Mouse (Mus musculus) limb, embryonic 14.5 days (tissue): ENCODE measurements around the gene Akr1b10. TPM values are rescaled to one million over a fixed set of nuclear protein-coding genes. Genes with fewer than 3 reads are reported as not detected.
"Not testable (repeated sequence)": the region's sequence is repeated elsewhere in the genome, so short reads cannot be mapped to it uniquely, and the experiment has no call there.

Source experiments
- ATAC-seq: fragments of 200-750 bp; cut with Nextera tagmentation; 2 replicates; pipeline ENCODE4 v1.8.0; 2017; ENCODE audit warnings: low read depth, moderate number of reproducible peaks, moderate TSS enrichment; ENCODE audit not compliant: low FRiP score
- DNase-seq: peaks from one replicate; pipeline ENCODE4 v3.0.0-alpha.2; 2015; ENCODE audit warnings: low spot score
- H3K27ac ChIP-seq: fragments of 300-500 bp; sonication (generic); replicated peaks from 2 replicates; pipeline ENCODE4 v1.5.1; 2014; ENCODE audit warnings: low read depth, mild to moderate bottlenecking, low read length, moderate library complexity, mixed read lengths
- H3K27me3 ChIP-seq: fragments of 300-500 bp; sonication (generic); 2 replicates; pipeline ENCODE4 v1.6.1; 2014; ENCODE audit warnings: low read length, mixed read lengths; ENCODE audit not compliant: control insufficient read depth, insufficient read depth
- H3K36me3 ChIP-seq: fragments of 300-500 bp; sonication (generic); 2 replicates; pipeline ENCODE4 v1.6.1; 2014; ENCODE audit warnings: mild to moderate bottlenecking, low read length, moderate library complexity, mixed read lengths; ENCODE audit not compliant: control insufficient read depth, insufficient read depth
- H3K4me1 ChIP-seq: fragments of 300-500 bp; sonication (generic); 2 replicates; pipeline ENCODE4 v1.6.1; 2014; ENCODE audit warnings: antibody characterized with exemption, low read length, mixed read lengths; ENCODE audit not compliant: control insufficient read depth, insufficient read depth
- H3K4me2 ChIP-seq: fragments of 300-500 bp; sonication (generic); replicated peaks from 2 replicates; pipeline ENCODE4 v1.6.1; 2014; ENCODE audit warnings: low read depth, mild to moderate bottlenecking, low read length, moderate library complexity; ENCODE audit not compliant: severe bottlenecking
- H3K4me3 ChIP-seq: fragments of 300-500 bp; sonication (generic); replicated peaks from 2 replicates; pipeline ENCODE4 v1.5.1; 2014; ENCODE audit warnings: low read length
- H3K9ac ChIP-seq: fragments of 300-500 bp; sonication (generic); 2 replicates; pipeline ENCODE4 v1.6.1; 2014; ENCODE audit warnings: mild to moderate bottlenecking, low read depth, low read length, moderate library complexity; ENCODE audit not compliant: severe bottlenecking
- H3K9me3 ChIP-seq: fragments of 300-500 bp; sonication (generic); 2 replicates; pipeline ENCODE4 v1.6.1; 2016; ENCODE audit warnings: low read length; ENCODE audit not compliant: control insufficient read depth
- POLR2A ChIP-seq: fragments of 200-500 bp; IDR thresholded peaks from 2 replicates; pipeline ENCODE4 v1.8.0; 2012; ENCODE audit warnings: inconsistent platforms, mild to moderate bottlenecking, moderate library complexity, borderline replicate concordance; ENCODE audit not compliant: insufficient read depth, insufficient read length; ENCODE audit errors: extremely low read depth
- WGBS: fragments of 180-500 bp; shearing (Covaris S2); extraction: QIAGEN DNeasy Blood & Tissue Kit; methylation state at CpG from one replicate; pipeline ENCODE4 v1.1.7; 2014; 5-methylcytosine and 5-hydroxymethylcytosine counted together
- polyA plus RNA-seq, 2 experiments: library from polyadenylated mRNA; depleted of rRNA in 1 of 2; stranded (reverse) in 1 of 2; unstranded in 1 of 2; fragments of >200 nt; fragmentation: Nextera tagmentation in 1 of 2; extraction: Ambion mirVana in 1 of 2; gene quantifications; 2 replicates each; pipeline versions ENCODE4 v1.2.1 to v1.2.3; 2012 to 2014

The Akr1b10 gene
- polyA plus RNA-seq, 2 experiments = 10.2 to 10.4 TPM

GRCm38 (mm10) chr6:34412688-34413087 is 28.7 kb downstream of the Akr1b10 start:
- no peak for TF ChIP-seq POLR2A
- Histone ChIP-seq H3K9me3 (no peaks in the 10 kb centered on the region), H3K27ac (no peak overlapping the region), H3K9ac (no peak overlapping the region), H3K4me2 (no peak overlapping the region), H3K36me3 (no peaks in the 10 kb centered on the region), H3K27me3 (no peaks in the 10 kb centered on the region), H3K4me1 (no peaks in the 10 kb centered on the region), H3K4me3 (no peak overlapping the region)
- ATAC-seq (no peak), DNase-seq (no peak)
- WGBS = 58% methylated on average over 1 of the region's 1 CpGs

GRCm38 (mm10) chr6:34413386-34413785 is 29.4 kb downstream of the Akr1b10 start:
- not testable (repeated sequence) for H3K36me3 ChIP-seq, H3K4me1 ChIP-seq, H3K9me3 ChIP-seq, H3K4me2 ChIP-seq, ATAC-seq, H3K27ac ChIP-seq, H3K4me3 ChIP-seq, DNase-seq, H3K27me3 ChIP-seq, H3K9ac ChIP-seq
- WGBS = 48% methylated on average over 1 of the region's 1 CpGs

GRCm38 (mm10) chr6:34416521-34416920 is 32.5 kb downstream of the Akr1b10 start:
- Histone ChIP-seq H3K9me3 (no peaks in the 10 kb centered on the region), H3K9ac (no peak overlapping the region), H3K27me3 (no peaks in the 10 kb centered on the region), H3K36me3 (no peaks in the 10 kb centered on the region), H3K27ac (no peak overlapping the region), H3K4me2 (no peak overlapping the region), H3K4me3 (no peak overlapping the region), H3K4me1 (no peaks in the 10 kb centered on the region)
- ATAC-seq = no peak
- DNase-seq = no peak
- no peak for TF ChIP-seq POLR2A
- 100% methylated on average over 2 of the region's 2 CpGs for WGBS

- no peak overlapping the region for H3K4me3 ChIP-seq
- H3K4me2 ChIP-seq = no peak overlapping the region
- TF ChIP-seq POLR2A = no peak
- ATAC-seq = no peak
- no peaks in the 10 kb centered on the region for H3K36me3 ChIP-seq
- no peak overlapping the region for H3K27ac ChIP-seq
- H3K4me1 ChIP-seq = no peaks in the 10 kb centered on the region
- no peak for DNase-seq
- H3K9ac ChIP-seq = no peak overlapping the region
- H3K27me3 ChIP-seq = no peaks in the 10 kb centered on the region
- H3K9me3 ChIP-seq = no peaks in the 10 kb centered on the region
Measured at GRCm38 (mm10) chr6:34419071-34419470, 35.1 kb downstream of the Akr1b10 start.

- WGBS = 58% methylated on average over 2 of the region's 2 CpGs
- no peak for ATAC-seq
- no peak overlapping the region for H3K4me2 ChIP-seq
- H3K27ac ChIP-seq = no peak overlapping the region
- DNase-seq = no peak
- no peaks in the 10 kb centered on the region for H3K9me3 ChIP-seq
- H3K4me3 ChIP-seq = no peak overlapping the region
- no peaks in the 10 kb centered on the region for H3K4me1 ChIP-seq
- H3K36me3 ChIP-seq = no peaks in the 10 kb centered on the region
- no peaks in the 10 kb centered on the region for H3K27me3 ChIP-seq
- TF ChIP-seq POLR2A = no peak
- no peak overlapping the region for H3K9ac ChIP-seq
Measured at GRCm38 (mm10) chr6:34439006-34439405, 55.0 kb downstream of the Akr1b10 start.

GRCm38 (mm10) chr6:34441556-34442257 is 57.7 kb downstream of the Akr1b10 start:
- H3K9ac ChIP-seq = no peak overlapping the region
- H3K27ac ChIP-seq = no peak overlapping the region
- no peaks in the 10 kb centered on the region for H3K9me3 ChIP-seq
- no peak overlapping the region for H3K4me2 ChIP-seq
- H3K4me3 ChIP-seq = no peak overlapping the region
- H3K4me1 ChIP-seq = no peaks in the 10 kb centered on the region
- ATAC-seq (no peak), DNase-seq (no peak)
- WGBS = 62% methylated on average over 9 of the region's 9 CpGs
- no peak for TF ChIP-seq POLR2A
- H3K27me3 ChIP-seq = no peaks in the 10 kb centered on the region
- H3K36me3 ChIP-seq = no peaks in the 10 kb centered on the region
